ENCODE assay signal across 8 mouse cellular contexts in genomic region chr10:78018797-78019203, GRCm38 (mm10). TPM values are rescaled to one million over a fixed set of nuclear protein-coding genes. Genes with fewer than 3 reads are reported as not detected.
DNase-seq lines count a peak whose midpoint lies in the region; ATAC-seq lines count a peak whose summit lies in the region.

No protein-coding gene starts in this region.

- 19% methylated on average over 19 of the region's 19 CpGs for WGBS in intestine, embryonic 16.5 days

- H3K36me3 ChIP-seq in intestine, embryonic 16.5 days (ENCODE audit: control insufficient read depth, insufficient read depth, low read length): no peaks in the 10 kb centered on the region

- peak; percentile 85 for ATAC-seq in intestine, embryonic 16.5 days
- peak; percentile 80 for ATAC-seq in monocyte, adult 5-6 weeks (replicated peaks; ENCODE audit: insufficient number of reproducible peaks, low FRiP score, low TSS enrichment, poor library complexity, severe bottlenecking)

- peak; percentile 80 to 81 for DNase-seq in left cerebral cortex, adult 18-20 months (ENCODE audit: low spot score in 2 of 2)
- DNase-seq in left cerebral cortex, adult 11 months (ENCODE audit: low spot score): no peak
- DNase-seq in embryo, embryonic 10 days (ENCODE audit: low spot score): peak; percentile 92
- peak; percentile 44 for DNase-seq in gastrocnemius, postnatal 25 days
- peak; percentile 89 for DNase-seq in liver
- peak; percentile 60 to 70 for DNase-seq in spleen, postnatal 36 days (ENCODE audit: low spot score in 2 of 2)

- H3K9ac ChIP-seq in intestine, embryonic 16.5 days (ENCODE audit: low read depth, low read length): peak overlapping the region; percentile 60; the same call in 1 of the 2 replicates

- H3K4me3 ChIP-seq in intestine, embryonic 16.5 days (ENCODE audit: low read length): peak overlapping the region; percentile 38

- H3K27ac ChIP-seq in intestine, embryonic 16.5 days (ENCODE audit: low read length): no peak overlapping the region

- peaks cover 4% of the 10 kb centered on the region for H3K4me1 ChIP-seq in intestine, embryonic 16.5 days (ENCODE audit: control insufficient read depth, insufficient read depth, low read length)

- H3K4me2 ChIP-seq in intestine, embryonic 16.5 days (ENCODE audit: low read depth, low read length): peak overlapping the region; percentile 60

- no peaks in the 10 kb centered on the region for H3K9me3 ChIP-seq in intestine, embryonic 16.5 days (ENCODE audit: control insufficient read depth, low read length)

- no peaks in the 10 kb centered on the region for H3K27me3 ChIP-seq in intestine, embryonic 16.5 days (replicated peaks; ENCODE audit: control insufficient read depth, insufficient read depth, low read length)

RNA-seq across cellular contexts. Expression of gene Pfkl, which starts 8.9 kb away (rescaled TPM):
- total RNA-seq in left cerebral cortex, adult 18-20 months (2021): 100 to 1,000 TPM; 147 TPM
- total RNA-seq in gastrocnemius, postnatal 25 days (2021): 1 to 10 TPM; 5.2 to 7.7 TPM
- polyA plus RNA-seq in intestine, embryonic 16.5 days (2015; fragmentation: Nextera tagmentation; extraction: Ambion mirVana): 282 and 298 TPM in 2 replicates
- 46.0 to 51.9 TPM (median 46.4 TPM) in 3 replicates for total RNA-seq in monocyte, adult 5-6 weeks (2017)

RNA-seq across cellular contexts. Expression of gene Dnmt3l, which starts 22.9 kb away (rescaled TPM):
- total RNA-seq in left cerebral cortex, adult 18-20 months (2021): not detected
- not detected for total RNA-seq in gastrocnemius, postnatal 25 days (2021)
- polyA plus RNA-seq in intestine, embryonic 16.5 days (2015; fragmentation: Nextera tagmentation; extraction: Ambion mirVana): 0.29 and 0.33 TPM in 2 replicates
- total RNA-seq in monocyte, adult 5-6 weeks (2017): not detected in 3 replicates

RNA-seq across cellular contexts. Expression of gene Aire, which starts 24.6 kb away (rescaled TPM):
- under 1 TPM in 1 of 2 experiments, not detected in 1; 0.28 TPM for total RNA-seq in left cerebral cortex, adult 18-20 months (2021)
- total RNA-seq in gastrocnemius, postnatal 25 days (2021): not detected
- 0.16 and 0.20 TPM in 2 replicates for polyA plus RNA-seq in intestine, embryonic 16.5 days (2015; fragmentation: Nextera tagmentation; extraction: Ambion mirVana)
- not detected in 3 replicates for total RNA-seq in monocyte, adult 5-6 weeks (2017)

RNA-seq across cellular contexts. Expression of gene 1810043G02Rik, which starts 40.5 kb away (rescaled TPM):
- total RNA-seq in left cerebral cortex, adult 18-20 months (2021): 10 to 100 TPM; 33.9 to 36.1 TPM
- total RNA-seq in gastrocnemius, postnatal 25 days (2021): 1 to 10 TPM; 4.0 to 4.7 TPM
- 16.0 and 17.5 TPM in 2 replicates for polyA plus RNA-seq in intestine, embryonic 16.5 days (2015; fragmentation: Nextera tagmentation; extraction: Ambion mirVana)
- 4.8 to 8.2 TPM (median 5.5 TPM) in 3 replicates for total RNA-seq in monocyte, adult 5-6 weeks (2017)

RNA-seq across cellular contexts. Expression of gene Trpm2, which starts 48.4 kb away (rescaled TPM):
- 10 to 100 TPM; 47.5 to 51.9 TPM for total RNA-seq in left cerebral cortex, adult 18-20 months (2021)
- total RNA-seq in gastrocnemius, postnatal 25 days (2021): under 1 TPM; 0.26 to 0.83 TPM
- polyA plus RNA-seq in intestine, embryonic 16.5 days (2015; fragmentation: Nextera tagmentation; extraction: Ambion mirVana): 0.91 and 0.92 TPM in 2 replicates
- total RNA-seq in monocyte, adult 5-6 weeks (2017): 27.0 to 37.5 TPM (median 35.8 TPM) in 3 replicates
